Mouse (Mus musculus) intestine, embryonic 16.5 days (tissue): ENCODE results near the gene Scgb1b7. TPM values are rescaled to one million over a fixed set of nuclear protein-coding genes. Genes with fewer than 3 reads are reported as not detected.
"Not testable (repeated sequence)": the region's sequence is repeated elsewhere in the genome, so short reads cannot be mapped to it uniquely, and the experiment has no call there.

Source experiments
- ATAC-seq: fragments of 200-750 bp; cut with Nextera tagmentation; 2 replicates; pipeline ENCODE4 v1.8.0; 2017; ENCODE audit warnings: moderate TSS enrichment, moderate library complexity
- H3K27ac ChIP-seq: fragments of 300-500 bp; sonication (generic); 2 replicates; pipeline ENCODE4 v1.5.1; 2014; ENCODE audit warnings: mild to moderate bottlenecking, low read length
- H3K27me3 ChIP-seq: fragments of 300-500 bp; sonication (generic); replicated peaks from 2 replicates; pipeline ENCODE4 v1.6.1; 2014; ENCODE audit warnings: low read length, control low read depth, mixed read lengths; ENCODE audit not compliant: control insufficient read depth, insufficient read depth
- H3K36me3 ChIP-seq: fragments of 300-500 bp; sonication (generic); 2 replicates; pipeline ENCODE4 v1.6.1; 2014; ENCODE audit warnings: low read length, control low read depth; ENCODE audit not compliant: control insufficient read depth, insufficient read depth
- H3K4me1 ChIP-seq: fragments of 300-500 bp; sonication (generic); 2 replicates; pipeline ENCODE4 v1.6.1; 2014; ENCODE audit warnings: low read length, control low read depth, mixed read lengths; ENCODE audit not compliant: control insufficient read depth, insufficient read depth
- H3K4me2 ChIP-seq: fragments of 300-500 bp; sonication (generic); 2 replicates; pipeline ENCODE4 v1.6.1; 2014; ENCODE audit warnings: low read depth, low read length, control low read depth
- H3K4me3 ChIP-seq: fragments of 300-500 bp; sonication (generic); 2 replicates; pipeline ENCODE4 v1.5.1; 2014; ENCODE audit warnings: mild to moderate bottlenecking, low read length
- H3K9ac ChIP-seq: fragments of 300-500 bp; sonication (generic); 2 replicates; pipeline ENCODE4 v1.6.1; 2014; ENCODE audit warnings: low read depth, low read length
- H3K9me3 ChIP-seq: fragments of 300-500 bp; sonication (generic); 2 replicates; pipeline ENCODE4 v1.6.1; 2016; ENCODE audit warnings: low read length, control low read depth; ENCODE audit not compliant: control insufficient read depth
- WGBS: fragments of 180-500 bp; shearing (Covaris S2); extraction: QIAGEN DNeasy Blood & Tissue Kit; methylation state at CpG from one replicate; pipeline ENCODE4 v1.1.7; 2014; 5-methylcytosine and 5-hydroxymethylcytosine counted together
- polyA plus RNA-seq: library from polyadenylated mRNA; unstranded; fragments of >200 nt; fragmentation: Nextera tagmentation; extraction: Ambion mirVana; gene quantifications from 2 replicates; pipeline ENCODE4 v1.2.1, GENCODE M21; 2015

Scgb1b7 gene
- not detected in 2 replicates for polyA plus RNA-seq

- H3K9ac ChIP-seq, H3K36me3 ChIP-seq, H3K27me3 ChIP-seq, H3K4me1 ChIP-seq, H3K27ac ChIP-seq, H3K9me3 ChIP-seq, H3K4me2 ChIP-seq, ATAC-seq, H3K4me3 ChIP-seq: not testable (repeated sequence)
- WGBS, result 89% methylated on average over 3 of the region's 5 CpGs
Observed at GRCm38 (mm10) chr7:31712365-31712764, at the start of gene Scgb1b7. TSS of gene Scgb1b7 (plus strand) at chr7:31712665.

- not testable (repeated sequence) for H3K9me3 ChIP-seq, H3K9ac ChIP-seq, H3K27ac ChIP-seq, ATAC-seq, H3K4me1 ChIP-seq, H3K36me3 ChIP-seq, H3K4me3 ChIP-seq, H3K4me2 ChIP-seq, H3K27me3 ChIP-seq
Observed at GRCm38 (mm10) chr7:31705657-31706056, 6.8 kb upstream of the Scgb1b7 start, which contains the start of gene Scgb2b7. TSS of gene Scgb2b7 (minus strand) at chr7:31705757.

Other genes starting within 250 kb of the Scgb1b7 start
- gene Scgb2b7, start 6.9 kb upstream of the Scgb1b7 start, polyA plus RNA-seq, result not detected in 2 replicates